Mouse (Mus musculus): Measurements from ENCODE around the gene Phf23. TPM values are rescaled to one million over a fixed set of nuclear protein-coding genes. Genes with fewer than 3 reads are reported as not detected.
A peak's percentile ranks its signal among the peaks of the same experiment; 100 is the strongest.

The Phf23 gene
- total RNA-seq, 1 experiment = 80.9 TPM

DNA sequence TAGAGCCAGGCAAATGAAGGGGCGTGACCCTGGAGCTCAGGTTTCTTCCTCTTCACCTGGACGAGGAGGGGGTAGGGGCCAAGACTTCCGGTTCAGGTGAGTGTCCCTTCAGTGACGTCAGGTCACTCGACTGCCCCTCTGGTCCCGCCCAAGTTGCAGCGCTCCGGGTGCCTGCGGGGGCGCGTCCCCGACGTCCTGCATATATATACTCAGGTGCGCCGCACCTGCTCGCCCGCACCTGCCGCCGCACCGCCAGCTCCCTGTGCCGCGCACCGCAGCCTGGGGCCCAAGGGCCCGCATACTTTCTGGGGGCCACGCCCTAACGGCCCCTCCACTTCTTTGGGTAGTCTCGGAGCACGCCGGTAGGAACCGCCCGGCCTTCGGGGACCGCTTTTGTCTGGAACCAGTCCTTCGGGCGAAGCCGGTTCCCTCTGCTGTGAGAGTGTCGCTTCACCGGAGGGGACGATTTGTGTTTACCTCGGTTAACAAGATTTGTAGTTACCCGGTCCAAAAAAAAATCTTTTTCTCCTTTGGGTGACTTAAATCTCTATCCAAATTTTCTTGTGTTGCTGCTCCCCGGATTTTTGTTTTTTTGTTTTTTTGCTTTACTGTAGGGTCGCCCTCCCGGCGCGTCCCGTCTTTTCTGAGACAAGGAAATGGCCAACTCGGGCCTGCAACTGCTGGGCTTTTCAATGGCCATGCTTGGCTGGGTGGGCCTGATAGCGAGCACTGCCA lies 30.1 kb upstream of the Phf23 start:
- Histone ChIP-seq H3K36me3 (ENCODE audit: control insufficient read depth, insufficient read depth, low read length, poor library complexity, severe bottlenecking) (peaks cover 10% of the 10 kb centered on the region; the same call in 1 of the 2 replicates), H3K9me3 (ENCODE audit: control insufficient read depth, insufficient read depth, low read depth, low read length) (no peaks in the 10 kb centered on the region), H3K4me3 (ENCODE audit: insufficient read depth in 1 of 2, low read depth in 1 of 2, low read length in 2 of 2, poor library complexity in 1 of 2, severe bottlenecking in 1 of 2) (peak overlapping the region; percentile 72), H3K4me1 (ENCODE audit: control insufficient read depth in 2 of 2, insufficient read depth in 2 of 2, low read length in 2 of 2, poor library complexity in 1 of 2) (peaks cover 0 to 8% of the 10 kb centered on the region in 2 experiments; a peak in 1 of 4 replicates), H3K27ac (ENCODE audit: insufficient read depth, low read depth, low read length, poor library complexity, severe bottlenecking) (no peak overlapping the region), H3K9ac (ENCODE audit: insufficient read depth, low read depth, low read length, poor library complexity, severe bottlenecking) (peak overlapping the region; percentile 81)
- in situ Hi-C loops (cut with MboI; ENCODE audit: low sequenced_read_pairs in 2 of 2, unreplicated experiment in 2 of 2) = no loop called here
- no peak for DNase-seq (ENCODE audit: low read depth, low spot score)
- TF ChIP-seq ZNF384 (IDR thresholded peaks at IDR 0.05; ENCODE audit: low read depth, low read length) (no peak), CHD2 (IDR thresholded peaks at IDR 0.05; ENCODE audit: low read depth, low read length) (no peak), ZC3H11A (IDR thresholded peaks at IDR 0.05; ENCODE audit: borderline replicate concordance, low read depth, low read length) (no peak), HCFC1 (IDR thresholded peaks at IDR 0.05; ENCODE audit: borderline replicate concordance, insufficient read depth, low read length) (peak; percentile 44; the same call in 1 of the 2 replicates)

GRCm38 (mm10) chr11:69966006-69966859 lies 29.3 kb upstream of the Phf23 start:
- Histone ChIP-seq H3K9ac (ENCODE audit: insufficient read depth, low read depth, low read length, poor library complexity, severe bottlenecking) (peak overlapping the region; percentile 81), H3K27ac (ENCODE audit: insufficient read depth, low read depth, low read length, poor library complexity, severe bottlenecking) (no peak overlapping the region), H3K9me3 (ENCODE audit: control insufficient read depth, insufficient read depth, low read depth, low read length) (no peaks in the 10 kb centered on the region), H3K36me3 (ENCODE audit: control insufficient read depth, insufficient read depth, low read length, poor library complexity, severe bottlenecking) (peaks cover 10% of the 10 kb centered on the region; the same call in 1 of the 2 replicates), H3K4me3 (ENCODE audit: insufficient read depth in 1 of 2, low read depth in 1 of 2, low read length in 2 of 2, poor library complexity in 1 of 2, severe bottlenecking in 1 of 2) (peak overlapping the region; percentile 72), H3K4me1 (ENCODE audit: control insufficient read depth in 2 of 2, insufficient read depth in 2 of 2, low read length in 2 of 2, poor library complexity in 1 of 2) (peaks cover 0 to 8% of the 10 kb centered on the region in 2 experiments; a peak in 1 of 4 replicates)
- in situ Hi-C loops (cut with MboI; ENCODE audit: low sequenced_read_pairs in 2 of 2, unreplicated experiment in 2 of 2) = no loop called here
- no peak for DNase-seq (ENCODE audit: low read depth, low spot score)
- TF ChIP-seq CHD2 (IDR thresholded peaks at IDR 0.05; ENCODE audit: low read depth, low read length) (no peak), HCFC1 (IDR thresholded peaks at IDR 0.05; ENCODE audit: borderline replicate concordance, insufficient read depth, low read length) (0 out of 2 replicates have a peak, but pooled peaks have one; percentile 12), MAFK (IDR thresholded peaks at IDR 0.05; ENCODE audit: insufficient read depth, low read depth, low read length) (no peak), ZC3H11A (IDR thresholded peaks at IDR 0.05; ENCODE audit: borderline replicate concordance, low read depth, low read length) (no peak), ZNF384 (IDR thresholded peaks at IDR 0.05; ENCODE audit: low read depth, low read length) (no peak)

DNA sequence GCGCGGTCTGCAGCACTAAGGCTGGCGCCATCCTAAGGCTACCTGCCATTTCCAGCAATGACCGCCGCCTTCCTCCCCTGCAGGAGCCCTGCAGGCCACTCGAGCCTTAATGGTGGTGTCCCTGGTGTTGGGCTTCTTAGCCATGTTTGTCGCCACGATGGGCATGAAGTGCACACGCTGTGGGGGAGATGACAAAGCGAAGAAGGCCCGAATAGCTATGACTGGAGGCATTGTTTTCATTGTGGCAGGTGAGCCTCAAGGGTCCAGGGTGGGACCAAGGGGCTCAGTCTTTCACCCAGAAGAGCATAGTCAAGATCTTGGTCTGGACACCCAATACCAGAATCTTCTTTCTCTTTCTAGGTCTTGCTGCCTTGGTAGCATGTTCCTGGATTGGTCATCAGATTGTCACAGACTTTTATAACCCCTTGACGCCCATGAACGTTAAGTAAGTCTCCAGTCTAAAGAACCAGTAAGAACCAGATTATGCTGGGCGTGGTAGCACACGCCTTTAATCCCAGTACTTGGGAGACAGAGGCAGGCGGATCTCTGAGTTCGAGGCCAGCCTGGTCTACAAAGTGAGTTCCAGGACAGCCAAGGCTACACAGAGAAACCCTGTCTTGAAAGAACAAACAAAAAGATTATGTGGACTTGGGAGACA lies 28.6 kb upstream of the Phf23 start:
- peak overlapping the region; percentile 72 for H3K4me3 ChIP-seq (ENCODE audit: insufficient read depth in 1 of 2, low read depth in 1 of 2, low read length in 2 of 2, poor library complexity in 1 of 2, severe bottlenecking in 1 of 2)
- peak overlapping the region; percentile 81 for H3K9ac ChIP-seq (ENCODE audit: insufficient read depth, low read depth, low read length, poor library complexity, severe bottlenecking)
- peaks cover 10% of the 10 kb centered on the region; the same call in 1 of the 2 replicates for H3K36me3 ChIP-seq (ENCODE audit: control insufficient read depth, insufficient read depth, low read length, poor library complexity, severe bottlenecking)
- H3K4me1 ChIP-seq (ENCODE audit: control insufficient read depth in 2 of 2, insufficient read depth in 2 of 2, low read length in 2 of 2, poor library complexity in 1 of 2) = peaks cover 0 to 8% of the 10 kb centered on the region in 2 experiments; a peak in 1 of 4 replicates
- TF ChIP-seq CHD2 (IDR thresholded peaks at IDR 0.05; ENCODE audit: low read depth, low read length) (no peak), HCFC1 (IDR thresholded peaks at IDR 0.05; ENCODE audit: borderline replicate concordance, insufficient read depth, low read length) (no peak), MAFK (IDR thresholded peaks at IDR 0.05; ENCODE audit: insufficient read depth, low read depth, low read length) (no peak), ZC3H11A (IDR thresholded peaks at IDR 0.05; ENCODE audit: borderline replicate concordance, low read depth, low read length) (no peak), ZNF384 (IDR thresholded peaks at IDR 0.05; ENCODE audit: low read depth, low read length) (no peak)
- in situ Hi-C loops (cut with MboI; ENCODE audit: low sequenced_read_pairs in 2 of 2, unreplicated experiment in 2 of 2) = no loop called here
- no peak for DNase-seq (ENCODE audit: low read depth, low spot score)
- no peaks in the 10 kb centered on the region for H3K9me3 ChIP-seq (ENCODE audit: control insufficient read depth, insufficient read depth, low read depth, low read length)
- no peak overlapping the region for H3K27ac ChIP-seq (ENCODE audit: insufficient read depth, low read depth, low read length, poor library complexity, severe bottlenecking)

DNA sequence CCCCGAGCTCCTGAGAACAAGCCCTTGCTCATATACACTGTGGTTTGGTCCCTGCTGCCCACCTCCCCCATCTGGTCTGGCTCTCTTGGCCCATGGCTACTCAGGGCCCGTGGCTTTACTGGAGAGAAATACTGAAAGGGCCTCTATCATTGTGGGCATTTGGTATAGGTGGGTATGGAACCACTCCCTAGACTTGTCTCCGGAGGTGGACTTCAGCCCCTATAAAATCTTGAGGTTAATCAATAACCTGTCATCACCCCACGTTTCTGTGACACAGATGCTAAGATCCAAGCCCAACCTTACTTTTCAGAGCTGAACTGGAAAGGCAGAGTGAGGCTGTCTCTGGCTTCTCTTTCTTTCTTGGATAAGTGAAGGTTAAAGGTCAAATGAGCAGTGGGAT lies 26.8 kb upstream of the Phf23 start:
- Histone ChIP-seq H3K9ac (ENCODE audit: insufficient read depth, low read depth, low read length, poor library complexity, severe bottlenecking) (no peak overlapping the region), H3K36me3 (ENCODE audit: control insufficient read depth, insufficient read depth, low read length, poor library complexity, severe bottlenecking) (peaks cover 15% of the 10 kb centered on the region; the same call in 1 of the 2 replicates), H3K4me1 (ENCODE audit: control insufficient read depth in 2 of 2, insufficient read depth in 2 of 2, low read length in 2 of 2, poor library complexity in 1 of 2) (peaks cover 0 to 8% of the 10 kb centered on the region in 2 experiments; a peak in 1 of 4 replicates), H3K9me3 (ENCODE audit: control insufficient read depth, insufficient read depth, low read depth, low read length) (no peaks in the 10 kb centered on the region), H3K4me3 (ENCODE audit: insufficient read depth in 1 of 2, low read depth in 1 of 2, low read length in 2 of 2, poor library complexity in 1 of 2, severe bottlenecking in 1 of 2) (no peak overlapping the region), H3K27ac (ENCODE audit: insufficient read depth, low read depth, low read length, poor library complexity, severe bottlenecking) (no peak overlapping the region)
- no peak for DNase-seq (ENCODE audit: low read depth, low spot score)
- TF ChIP-seq ZC3H11A (IDR thresholded peaks at IDR 0.05; ENCODE audit: borderline replicate concordance, low read depth, low read length) = no peak
- TF ChIP-seq CHD2 (IDR thresholded peaks at IDR 0.05; ENCODE audit: low read depth, low read length) = no peak
- TF ChIP-seq ZNF384 (IDR thresholded peaks at IDR 0.05; ENCODE audit: low read depth, low read length) = no peak
- no peak for TF ChIP-seq HCFC1 (IDR thresholded peaks at IDR 0.05; ENCODE audit: borderline replicate concordance, insufficient read depth, low read length)
- no peak for TF ChIP-seq MAFK (IDR thresholded peaks at IDR 0.05; ENCODE audit: insufficient read depth, low read depth, low read length)
- in situ Hi-C loops (cut with MboI; ENCODE audit: low sequenced_read_pairs in 2 of 2, unreplicated experiment in 2 of 2) = no loop called here

All from ES-E14 (cell line).